Mouse (Mus musculus): Measurements from ENCODE around the gene Ly6g6f. TPM values are rescaled to one million over a fixed set of nuclear protein-coding genes. Genes with fewer than 3 reads are reported as not detected.
A peak's percentile ranks its signal among the peaks of the same experiment; 100 is the strongest.

Ly6g6f gene
- polyA plus RNA-seq, 1 experiment = 0.84 TPM

GRCm38 (mm10) chr17:35108097-35108496 is 22.7 kb upstream of the Ly6g6f start, which contains the start of gene Ly6g5c:
Gene Ly6g5c (plus strand): TSS chr17:35108279.
- no peak for DNase-seq
- TF ChIP-seq POLR2A (IDR thresholded peaks at IDR 0.05; ENCODE audit: borderline replicate concordance, extremely low read depth, low read depth, low read length) (no peak), CTCF (IDR thresholded peaks at IDR 0.05; ENCODE audit: insufficient read depth, low read length) (no peak)
- Histone ChIP-seq H3K4me3 (replicated peaks; ENCODE audit: extremely low read depth, low read depth, low read length) (no peak within 1 kb of the TSS), H3K4me1 (ENCODE audit: control insufficient read depth, insufficient read depth, low read length) (no peaks in the 10 kb centered on the region)
- WGBS = 87% methylated on average over 6 of the region's 6 CpGs

GRCm38 (mm10) chr17:35106522-35106921 is 21.1 kb upstream of the Ly6g6f start:
- Histone ChIP-seq H3K4me1 (ENCODE audit: control insufficient read depth, insufficient read depth, low read length) (no peaks in the 10 kb centered on the region), H3K4me3 (replicated peaks; ENCODE audit: extremely low read depth, low read depth, low read length) (no peak overlapping the region)
- TF ChIP-seq POLR2A (IDR thresholded peaks at IDR 0.05; ENCODE audit: borderline replicate concordance, extremely low read depth, low read depth, low read length) (no peak), CTCF (IDR thresholded peaks at IDR 0.05; ENCODE audit: insufficient read depth, low read length) (no peak)
- DNase-seq = no peak
- WGBS = 66% methylated on average over 3 of the region's 3 CpGs

- Histone ChIP-seq H3K4me3 (replicated peaks; ENCODE audit: extremely low read depth, low read depth, low read length) (no peak overlapping the region), H3K4me1 (ENCODE audit: control insufficient read depth, insufficient read depth, low read length) (no peaks in the 10 kb centered on the region)
- TF ChIP-seq POLR2A (IDR thresholded peaks at IDR 0.05; ENCODE audit: borderline replicate concordance, extremely low read depth, low read depth, low read length) (no peak), CTCF (IDR thresholded peaks at IDR 0.05; ENCODE audit: insufficient read depth, low read length) (peak; percentile 66; the same call in 1 of the 2 replicates)
- WGBS = 30% methylated on average over 13 of the region's 13 CpGs
- DNase-seq = no peak
These were observed 20.5 kb upstream of the Ly6g6f start for GRCm38 (mm10) chr17:35105740-35106389.

GRCm38 (mm10) chr17:35104754-35105153 is 19.3 kb upstream of the Ly6g6f start:
- Histone ChIP-seq H3K4me3 (replicated peaks; ENCODE audit: extremely low read depth, low read depth, low read length) (no peak overlapping the region), H3K4me1 (ENCODE audit: control insufficient read depth, insufficient read depth, low read length) (no peaks in the 10 kb centered on the region)
- TF ChIP-seq CTCF (IDR thresholded peaks at IDR 0.05; ENCODE audit: insufficient read depth, low read length) = no peak
- TF ChIP-seq POLR2A (IDR thresholded peaks at IDR 0.05; ENCODE audit: borderline replicate concordance, extremely low read depth, low read depth, low read length) = no peak
- 74% methylated on average over 6 of the region's 6 CpGs for WGBS
- DNase-seq = no peak

- no peak for DNase-seq
- no peaks in the 10 kb centered on the region for H3K4me1 ChIP-seq (ENCODE audit: control insufficient read depth, insufficient read depth, low read length)
- 89% methylated on average over 7 of the region's 7 CpGs for WGBS
- no peak overlapping the region for H3K4me3 ChIP-seq (replicated peaks; ENCODE audit: extremely low read depth, low read depth, low read length)
- TF ChIP-seq POLR2A (IDR thresholded peaks at IDR 0.05; ENCODE audit: borderline replicate concordance, extremely low read depth, low read depth, low read length) = no peak
- no peak for TF ChIP-seq CTCF (IDR thresholded peaks at IDR 0.05; ENCODE audit: insufficient read depth, low read length)
These were observed 18.7 kb upstream of the Ly6g6f start for GRCm38 (mm10) chr17:35104079-35104478.

- DNase-seq = no peak
- Histone ChIP-seq H3K4me3 (replicated peaks; ENCODE audit: extremely low read depth, low read depth, low read length) (no peak overlapping the region), H3K4me1 (ENCODE audit: control insufficient read depth, insufficient read depth, low read length) (no peaks in the 10 kb centered on the region)
- WGBS = 60% methylated on average over 6 of the region's 6 CpGs
- TF ChIP-seq CTCF (IDR thresholded peaks at IDR 0.05; ENCODE audit: insufficient read depth, low read length) (no peak), POLR2A (IDR thresholded peaks at IDR 0.05; ENCODE audit: borderline replicate concordance, extremely low read depth, low read depth, low read length) (no peak)
These were observed 17.8 kb upstream of the Ly6g6f start for GRCm38 (mm10) chr17:35103221-35103690.

- no peak overlapping the region for H3K4me3 ChIP-seq (replicated peaks; ENCODE audit: extremely low read depth, low read depth, low read length)
- WGBS = 73% methylated on average over 8 of the region's 8 CpGs
- H3K4me1 ChIP-seq (ENCODE audit: control insufficient read depth, insufficient read depth, low read length) = no peaks in the 10 kb centered on the region
- no peak for TF ChIP-seq CTCF (IDR thresholded peaks at IDR 0.05; ENCODE audit: insufficient read depth, low read length)
- TF ChIP-seq POLR2A (IDR thresholded peaks at IDR 0.05; ENCODE audit: borderline replicate concordance, extremely low read depth, low read depth, low read length) = no peak
- no peak for DNase-seq
These were observed 16.9 kb upstream of the Ly6g6f start for GRCm38 (mm10) chr17:35102299-35102698.

- no peak for DNase-seq
- Histone ChIP-seq H3K4me3 (replicated peaks; ENCODE audit: extremely low read depth, low read depth, low read length) (no peak overlapping the region), H3K4me1 (ENCODE audit: control insufficient read depth, insufficient read depth, low read length) (no peaks in the 10 kb centered on the region)
- TF ChIP-seq POLR2A (IDR thresholded peaks at IDR 0.05; ENCODE audit: borderline replicate concordance, extremely low read depth, low read depth, low read length) (no peak), CTCF (IDR thresholded peaks at IDR 0.05; ENCODE audit: insufficient read depth, low read length) (no peak)
- 81% methylated on average over 11 of the region's 11 CpGs for WGBS
These were observed 15.8 kb upstream of the Ly6g6f start for GRCm38 (mm10) chr17:35101161-35101560.

- H3K4me3 ChIP-seq (replicated peaks; ENCODE audit: extremely low read depth, low read depth, low read length) = no peak overlapping the region
- no peak for TF ChIP-seq POLR2A (IDR thresholded peaks at IDR 0.05; ENCODE audit: borderline replicate concordance, extremely low read depth, low read depth, low read length)
- no peak for TF ChIP-seq CTCF (IDR thresholded peaks at IDR 0.05; ENCODE audit: insufficient read depth, low read length)
These were observed 14.9 kb upstream of the Ly6g6f start for GRCm38 (mm10) chr17:35100196-35100765.

GRCm38 (mm10) chr17:35097164-35097655 is 11.8 kb upstream of the Ly6g6f start:
- Histone ChIP-seq H3K4me3 (replicated peaks; ENCODE audit: extremely low read depth, low read depth, low read length) (no peak overlapping the region), H3K4me1 (ENCODE audit: control insufficient read depth, insufficient read depth, low read length) (peaks cover 4% of the 10 kb centered on the region)
- WGBS = 88% methylated on average over 12 of the region's 12 CpGs
- no peak for DNase-seq
- TF ChIP-seq CTCF (IDR thresholded peaks at IDR 0.05; ENCODE audit: insufficient read depth, low read length) = no peak
- no peak for TF ChIP-seq POLR2A (IDR thresholded peaks at IDR 0.05; ENCODE audit: borderline replicate concordance, extremely low read depth, low read depth, low read length)

More at GRCm38 (mm10) chr17:35100196-35100765, 14.9 kb upstream of the Ly6g6f start:
- WGBS = 73% methylated on average over 10 of the region's 10 CpGs
- H3K4me1 ChIP-seq (ENCODE audit: control insufficient read depth, insufficient read depth, low read length) = no peaks in the 10 kb centered on the region
- DNase-seq = no peak

All from lung, adult 2 months (tissue).